Mouse (Mus musculus) forebrain, embryonic 13.5 days (tissue): ENCODE results near the gene Ints14. TPM values are rescaled to one million over a fixed set of nuclear protein-coding genes. Genes with fewer than 3 reads are reported as not detected.

Experiments used
- ATAC-seq: fragments of 200-750 bp; cut with Nextera tagmentation; 2 replicates; pipeline ENCODE4 v1.8.0; 2017
- H3K27ac ChIP-seq: fragments of 300-500 bp; sonication (generic); 2 replicates; pipeline ENCODE4 v1.5.1; 2015; ENCODE audit warnings: inconsistent platforms, mild to moderate bottlenecking, moderate library complexity
- H3K27me3 ChIP-seq: fragments of 300-500 bp; sonication (generic); 2 replicates; pipeline ENCODE4 v1.6.1; 2015; ENCODE audit warnings: mild to moderate bottlenecking, inconsistent platforms
- H3K36me3 ChIP-seq: fragments of 300-500 bp; sonication (generic); 2 replicates; pipeline ENCODE4 v1.6.1; 2015; ENCODE audit warnings: mild to moderate bottlenecking, inconsistent platforms; ENCODE audit not compliant: poor library complexity, severe bottlenecking
- H3K4me1 ChIP-seq: fragments of 300-500 bp; sonication (generic); 2 replicates; pipeline ENCODE4 v1.6.1; 2015; ENCODE audit warnings: inconsistent platforms
- H3K4me2 ChIP-seq: fragments of 300-500 bp; sonication (generic); 2 replicates; pipeline ENCODE4 v1.6.1; 2015; ENCODE audit warnings: inconsistent platforms, mild to moderate bottlenecking, moderate library complexity
- H3K4me3 ChIP-seq: fragments of 300-500 bp; sonication (generic); 2 replicates; pipeline ENCODE4 v1.5.1; 2015; ENCODE audit warnings: mild to moderate bottlenecking, inconsistent platforms
- H3K9ac ChIP-seq: fragments of 300-500 bp; sonication (generic); 2 replicates; pipeline ENCODE4 v1.6.1; 2015; ENCODE audit warnings: mild to moderate bottlenecking, inconsistent platforms
- H3K9me3 ChIP-seq: fragments of 300-500 bp; sonication (generic); replicated peaks from 2 replicates; pipeline ENCODE4 v1.6.1; 2016; ENCODE audit warnings: inconsistent platforms
- WGBS: fragments of 180-500 bp; shearing (Covaris S2); methylation state at CpG from one replicate; pipeline ENCODE4 v1.1.7; 2015; 5-methylcytosine and 5-hydroxymethylcytosine counted together
- polyA plus RNA-seq: library from polyadenylated mRNA; unstranded; fragments of >200 nt; fragmentation: Nextera tagmentation; extraction: Ambion mirVana; gene quantifications from 2 replicates; pipeline ENCODE4 v1.2.1, GENCODE M21; 2015

Ints14 gene
- polyA plus RNA-seq, 1 experiment from 2014 or later = 50.4 TPM

GRCm38 (mm10) chr9:65011304-65011703 lies 50.6 kb downstream of the Ints14 start:
- 58% methylated on average over 6 of the region's 6 CpGs for WGBS
- Histone ChIP-seq H3K36me3 (peaks cover 37% of the 10 kb centered on the region), H3K27me3 (no peaks in the 10 kb centered on the region), H3K27ac (no peak overlapping the region), H3K4me3 (no peak overlapping the region), H3K9ac (no peak overlapping the region), H3K4me1 (peaks cover 13% of the 10 kb centered on the region), H3K4me2 (no peak overlapping the region), H3K9me3 (no peaks in the 10 kb centered on the region)
- no peak for ATAC-seq

GRCm38 (mm10) chr9:65015461-65016222 lies 54.9 kb downstream of the Ints14 start:
- no peak overlapping the region for H3K9ac ChIP-seq
- H3K27me3 ChIP-seq = no peaks in the 10 kb centered on the region
- H3K4me2 ChIP-seq = no peak overlapping the region
- no peaks in the 10 kb centered on the region for H3K9me3 ChIP-seq
- no peak overlapping the region for H3K4me3 ChIP-seq
- H3K4me1 ChIP-seq = peaks cover 56% of the 10 kb centered on the region
- no peak for ATAC-seq
- H3K36me3 ChIP-seq = 0 out of 2 replicates have a peak, but pooled peaks cover 3% of the 10 kb centered on the region
- no peak overlapping the region for H3K27ac ChIP-seq
- WGBS = 79% methylated on average over 7 of the region's 7 CpGs

GRCm38 (mm10) chr9:65016241-65016977 lies 55.7 kb downstream of the Ints14 start:
- 0 out of 2 replicates have a peak overlapping the region, but pooled peaks have one; percentile 36 for H3K9ac ChIP-seq
- no peak overlapping the region for H3K4me2 ChIP-seq
- peak overlapping the region; percentile 31; the same call in 1 of the 2 replicates for H3K27ac ChIP-seq
- 75% methylated on average over 4 of the region's 4 CpGs for WGBS
- no peaks in the 10 kb centered on the region for H3K27me3 ChIP-seq
- no peaks in the 10 kb centered on the region for H3K36me3 ChIP-seq
- H3K9me3 ChIP-seq = no peaks in the 10 kb centered on the region
- peaks cover 57% of the 10 kb centered on the region for H3K4me1 ChIP-seq
- no peak overlapping the region for H3K4me3 ChIP-seq
- ATAC-seq = no peak

GRCm38 (mm10) chr9:65016978-65017827 lies 56.5 kb downstream of the Ints14 start:
- Histone ChIP-seq H3K4me3 (no peak overlapping the region), H3K4me2 (no peak overlapping the region)

GRCm38 (mm10) chr9:65017896-65018295 lies 57.2 kb downstream of the Ints14 start:
- Histone ChIP-seq H3K4me2 (no peak overlapping the region), H3K9me3 (no peaks in the 10 kb centered on the region)

More at GRCm38 (mm10) chr9:65016978-65017827, 56.5 kb downstream of the Ints14 start:
- H3K9me3 ChIP-seq = no peaks in the 10 kb centered on the region
- no peaks in the 10 kb centered on the region for H3K36me3 ChIP-seq
- ATAC-seq = no peak
- WGBS = 77% methylated on average over 16 of the region's 16 CpGs
- peak overlapping the region; percentile 15; the same call in 1 of the 2 replicates for H3K27ac ChIP-seq
- H3K9ac ChIP-seq = 0 out of 2 replicates have a peak overlapping the region, but pooled peaks have one; percentile 36
- no peaks in the 10 kb centered on the region for H3K27me3 ChIP-seq
- peaks cover 62% of the 10 kb centered on the region for H3K4me1 ChIP-seq

GRCm38 (mm10) chr9:65018588-65019121 lies 58.0 kb downstream of the Ints14 start:
- Histone ChIP-seq H3K4me1 (peaks cover 64% of the 10 kb centered on the region), H3K9me3 (no peaks in the 10 kb centered on the region), H3K27me3 (no peaks in the 10 kb centered on the region), H3K4me3 (no peak overlapping the region), H3K27ac (no peak overlapping the region), H3K9ac (no peak overlapping the region), H3K36me3 (no peaks in the 10 kb centered on the region), H3K4me2 (peak overlapping the region; percentile 84)
- 76% methylated on average over 3 of the region's 3 CpGs for WGBS
- no peak for ATAC-seq

More at GRCm38 (mm10) chr9:65017896-65018295, 57.2 kb downstream of the Ints14 start:
- H3K9ac ChIP-seq = no peak overlapping the region
- no peaks in the 10 kb centered on the region for H3K27me3 ChIP-seq
- no peak overlapping the region for H3K27ac ChIP-seq
- whole genome bisulfite sequencing = 90% methylated on average over 4 of the region's 4 CpGs
- no peak overlapping the region for H3K4me3 ChIP-seq
- H3K36me3 ChIP-seq = no peaks in the 10 kb centered on the region
- H3K4me1 ChIP-seq = peaks cover 64% of the 10 kb centered on the region
- no peak for ATAC-seq

GRCm38 (mm10) chr9:65019146-65019545 lies 58.4 kb downstream of the Ints14 start:
- no peaks in the 10 kb centered on the region for H3K36me3 ChIP-seq
- ATAC-seq = no peak
- H3K27me3 ChIP-seq = no peaks in the 10 kb centered on the region
- H3K4me3 ChIP-seq = peak overlapping the region; percentile 93; the same call in 1 of the 2 replicates
- 0 out of 2 replicates have a peak overlapping the region, but pooled peaks have one; percentile 98 for H3K9ac ChIP-seq
- H3K4me1 ChIP-seq = peaks cover 64% of the 10 kb centered on the region
- H3K4me2 ChIP-seq = peak overlapping the region; percentile 84
- WGBS = 55% methylated on average over 3 of the region's 3 CpGs
- H3K27ac ChIP-seq = no peak overlapping the region
- no peaks in the 10 kb centered on the region for H3K9me3 ChIP-seq

- H3K4me1 ChIP-seq = peaks cover 63% of the 10 kb centered on the region
- ATAC-seq = no peak
- 69% methylated on average over 4 of the region's 4 CpGs for WGBS
Observed at GRCm38 (mm10) chr9:65020128-65020527, 59.4 kb downstream of the Ints14 start.

GRCm38 (mm10) chr9:65020991-65021886 lies 60.5 kb downstream of the Ints14 start, which contains the start of gene Hacd3:
Gene Hacd3 (minus strand): TSS chr9:65021693.
- WGBS = under 1% methylated on average over 65 of the region's 81 CpGs

More at GRCm38 (mm10) chr9:65020128-65020527, 59.4 kb downstream of the Ints14 start:
- H3K9me3 ChIP-seq = no peaks in the 10 kb centered on the region
- H3K27ac ChIP-seq = no peak overlapping the region
- H3K9ac ChIP-seq = peak overlapping the region; percentile 98; the same call in 1 of the 2 replicates
- H3K27me3 ChIP-seq = 0 out of 2 replicates have a peak, but pooled peaks cover 4% of the 10 kb centered on the region
- H3K36me3 ChIP-seq = no peaks in the 10 kb centered on the region
- H3K4me2 ChIP-seq = peak overlapping the region; percentile 84
- H3K4me3 ChIP-seq = peak overlapping the region; percentile 93

GRCm38 (mm10) chr9:65021887-65022579 lies 61.3 kb downstream of the Ints14 start:
- 0 out of 2 replicates have a peak, but pooled peaks cover 4% of the 10 kb centered on the region for H3K27me3 ChIP-seq
- 17% methylated on average over 9 of the region's 9 CpGs for WGBS
- no peaks in the 10 kb centered on the region for H3K9me3 ChIP-seq
- H3K4me2 ChIP-seq = peak overlapping the region; percentile 84
- peak overlapping the region; percentile 93 for H3K4me3 ChIP-seq
- no peak for ATAC-seq
- peak overlapping the region; percentile 89 for H3K27ac ChIP-seq
- peak overlapping the region; percentile 98 for H3K9ac ChIP-seq
- H3K36me3 ChIP-seq = no peaks in the 10 kb centered on the region
- peaks cover 44% of the 10 kb centered on the region for H3K4me1 ChIP-seq

More at GRCm38 (mm10) chr9:65020991-65021886, 60.5 kb downstream of the Ints14 start, which contains the start of gene Hacd3:
- Histone ChIP-seq H3K36me3 (no peaks in the 10 kb centered on the region), H3K4me3 (peak within 1 kb of the TSS; percentile 93), H3K9ac (peak within 1 kb of the TSS; percentile 98), H3K27ac (peak within 1 kb of the TSS; percentile 89), H3K4me1 (peaks cover 52% of the 10 kb centered on the region), H3K27me3 (0 out of 2 replicates have a peak, but pooled peaks cover 4% of the 10 kb centered on the region), H3K9me3 (no peaks in the 10 kb centered on the region), H3K4me2 (peak within 1 kb of the TSS; percentile 84)
- ATAC-seq = peak; percentile 96
